Mouse (Mus musculus) T-helper 1 cell (primary cell): ENCODE measurements at regions not wholly inside any gene's neighbourhood (a gene's known extent, or its start where the extent isn't known, plus 50 kb on each side); places are given as distances from the start of the nearest gene placed in this dataset.

Experiments
- in situ Hi-C: fragments of 300-600 bp; cut with MboI, MseI; formaldehyde crosslinking; loops from one replicate; pipeline ENCODE4 v1.15.1; 2025; ENCODE audit warnings: high pct_unique_total_duplicates

DNA sequence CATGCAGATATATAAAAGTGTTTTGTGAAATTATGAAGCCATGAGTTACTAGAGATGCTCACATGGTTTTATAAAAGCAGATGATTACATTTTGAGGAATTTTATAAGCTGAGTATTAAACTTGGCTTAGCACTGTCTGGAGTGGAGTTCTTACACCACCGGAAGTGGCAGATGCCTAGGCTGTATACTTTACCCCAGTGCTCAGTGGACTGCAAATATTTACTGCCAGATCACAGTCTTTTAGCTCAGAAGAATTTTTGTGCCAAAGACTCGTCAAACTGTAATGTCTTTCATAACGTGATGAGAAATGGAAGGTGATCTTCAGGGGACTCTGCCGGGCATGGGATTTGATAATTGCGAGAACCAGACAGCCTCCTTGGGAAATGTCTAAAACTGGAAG is 136.1 kb upstream of the 9330182O14Rik start:
- in situ Hi-C loops = no loop called here

GRCm38 (mm10) chr15:40000022-40000421 is 134.1 kb upstream of the 9330182O14Rik start:
- in situ Hi-C loops = no loop called here

- in situ Hi-C loops = no loop called here
Measured at GRCm38 (mm10) chr15:40005096-40005495, 129.1 kb upstream of the 9330182O14Rik start.

GRCm38 (mm10) chr15:40007844-40008243 is 126.3 kb upstream of the 9330182O14Rik start:
- in situ Hi-C loops = no loop called here

DNA sequence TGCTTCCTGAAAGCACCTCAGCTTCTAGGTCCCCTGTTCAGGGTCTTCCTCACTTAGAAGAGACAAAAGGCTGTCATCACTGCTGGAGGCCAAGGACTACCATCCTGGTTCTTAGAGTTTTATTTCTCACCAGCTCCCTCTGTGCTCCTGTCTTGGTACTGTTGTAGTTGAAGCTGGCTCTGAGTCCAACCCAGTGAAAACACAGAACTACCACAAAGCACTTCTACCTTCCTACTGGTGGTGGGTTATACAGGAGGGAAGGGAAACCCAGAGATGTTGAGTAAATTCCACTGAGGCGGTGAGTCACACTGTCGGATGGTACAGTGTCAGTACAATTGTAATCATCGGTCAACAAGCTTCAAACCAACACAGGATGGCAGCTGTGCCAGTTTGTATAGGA is 120.3 kb upstream of the 9330182O14Rik start:
- in situ Hi-C loops = no loop called here

- in situ Hi-C loops = no loop called here
Measured at GRCm38 (mm10) chr15:40017019-40017418, 117.1 kb upstream of the 9330182O14Rik start.

GRCm38 (mm10) chr15:40017597-40017996 is 116.6 kb upstream of the 9330182O14Rik start:
- in situ Hi-C loops = no loop called here

- in situ Hi-C loops = no loop called here
Measured at GRCm38 (mm10) chr15:40018047-40018791, 115.9 kb upstream of the 9330182O14Rik start.

GRCm38 (mm10) chr15:40018792-40019151 is 115.4 kb upstream of the 9330182O14Rik start:
- in situ Hi-C loops = no loop called here

DNA sequence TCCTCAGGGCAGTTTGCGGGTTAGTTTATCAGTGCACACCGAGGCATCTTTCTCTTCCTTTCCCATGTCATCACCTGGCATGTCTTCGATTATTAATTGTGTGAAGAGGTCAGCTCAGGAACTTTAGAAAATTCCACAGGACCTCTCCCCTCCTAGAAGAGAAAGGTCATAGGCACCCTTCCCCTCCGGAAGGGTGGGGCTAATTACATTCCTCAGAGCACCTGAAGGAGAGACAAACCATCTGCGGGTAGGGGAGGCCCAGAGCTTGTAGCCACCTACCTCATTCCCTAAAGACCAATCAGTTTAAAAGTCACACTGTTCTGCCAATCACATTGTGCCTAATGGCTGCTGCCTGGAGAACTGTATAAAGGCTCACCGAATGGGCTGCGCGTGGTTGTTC is 114.9 kb upstream of the 9330182O14Rik start:
- in situ Hi-C loops = no loop called here

GRCm38 (mm10) chr15:40020097-40020496 is 114.1 kb upstream of the 9330182O14Rik start:
- in situ Hi-C loops = no loop called here

DNA sequence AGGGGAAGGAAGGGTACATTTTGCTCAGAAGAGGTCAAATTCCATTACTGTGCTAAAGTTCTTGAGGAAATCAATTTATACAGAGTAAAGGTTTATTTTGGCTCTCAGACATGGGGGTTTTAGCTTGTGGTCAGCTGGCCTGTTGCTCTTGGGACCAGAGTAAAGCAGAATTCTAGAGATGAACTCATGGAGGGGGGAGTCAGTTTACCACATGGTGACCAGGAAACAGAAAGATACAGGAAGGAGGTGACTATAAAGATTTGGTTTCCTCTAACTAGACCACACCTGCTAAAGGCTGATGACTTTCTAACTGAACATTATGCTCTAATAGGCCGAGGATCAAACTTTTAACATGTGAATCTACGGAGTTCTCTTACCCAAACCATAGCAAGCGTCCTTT is 113.5 kb upstream of the 9330182O14Rik start:
- in situ Hi-C loops = no loop called here

GRCm38 (mm10) chr15:40023195-40023594 is 111.0 kb upstream of the 9330182O14Rik start:
- in situ Hi-C loops = no loop called here

GRCm38 (mm10) chr15:40032088-40032487 is 102.1 kb upstream of the 9330182O14Rik start:
- in situ Hi-C loops = no loop called here

DNA sequence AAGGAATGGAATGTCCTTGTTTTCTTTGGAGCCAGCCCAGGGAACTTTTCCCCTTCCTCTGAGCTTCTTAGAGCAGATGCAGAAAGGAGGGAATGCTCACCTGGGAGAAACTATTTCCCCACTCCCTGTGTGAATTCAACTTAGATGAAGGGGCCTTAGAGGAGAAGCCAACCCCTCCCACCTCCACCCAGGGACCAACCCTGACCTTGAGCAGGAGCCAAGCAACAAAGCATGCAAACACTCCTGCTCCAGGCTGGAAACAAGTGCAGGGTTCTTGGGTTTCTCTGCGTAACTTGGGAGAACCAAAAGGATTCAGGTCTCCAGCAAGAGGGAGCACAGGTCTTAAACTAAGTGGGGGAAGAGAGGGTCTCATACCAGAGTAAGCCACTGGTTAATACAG is 98.0 kb upstream of the 9330182O14Rik start:
- in situ Hi-C loops = no loop called here

GRCm38 (mm10) chr15:40037266-40037665 is 96.9 kb upstream of the 9330182O14Rik start:
- in situ Hi-C loops = no loop called here

GRCm38 (mm10) chr15:40046219-40046618 is 87.9 kb upstream of the 9330182O14Rik start:
- in situ Hi-C loops = no loop called here

- in situ Hi-C loops = no loop called here
Measured at GRCm38 (mm10) chr15:40047100-40047499, 87.1 kb upstream of the 9330182O14Rik start.

GRCm38 (mm10) chr15:40068051-40068450 is 66.1 kb upstream of the 9330182O14Rik start:
- in situ Hi-C loops = loop anchor here (5.0 kb wide), 1 partner anchor 64 kb away; the partner anchor contains the start of gene 9330182O14Rik

- in situ Hi-C loops = no loop called here
Measured at GRCm38 (mm10) chr15:40075334-40075893, 58.8 kb upstream of the 9330182O14Rik start.

GRCm38 (mm10) chr15:40079872-40080271 is 54.3 kb upstream of the 9330182O14Rik start:
- in situ Hi-C loops = no loop called here
